Mouse (Mus musculus): ENCODE results near the gene Dact3.

DNA sequence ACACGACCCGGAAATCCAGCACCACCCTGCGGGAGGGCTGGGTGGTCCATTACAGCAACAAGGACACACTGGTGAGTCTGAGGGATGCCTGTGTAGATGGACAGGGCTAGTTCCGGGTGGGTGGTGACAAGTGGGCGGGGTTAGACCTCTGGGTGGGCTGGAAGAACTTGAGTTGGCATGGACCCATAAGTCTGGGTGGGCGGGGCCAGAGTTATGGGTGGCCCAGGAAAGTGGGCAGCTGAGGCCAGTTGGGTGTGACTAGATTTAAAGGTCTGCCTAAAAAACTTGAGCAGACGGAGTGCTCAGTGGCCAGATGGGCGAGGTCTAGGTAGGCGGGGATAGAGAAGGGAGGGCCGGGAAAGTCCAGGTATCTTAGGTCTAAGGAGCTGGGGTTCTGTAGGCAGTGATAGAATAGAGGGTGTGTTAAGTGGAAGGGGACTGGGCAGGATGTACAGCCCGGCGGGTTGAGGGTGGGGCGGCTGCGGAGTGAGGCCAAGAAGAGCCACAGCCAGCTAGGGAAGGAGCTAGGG lies 21.8 kb upstream of the Dact3 start:
- TF ChIP-seq CTCF (IDR thresholded peaks at IDR 0.05; ENCODE audit: low read depth) (no peak), EP300 (optimal IDR thresholded peaks at IDR 0.05) (no peak)
